Mouse (Mus musculus): ENCODE measurements around the gene Hist1h2ap.

GRCm38 (mm10) chr13:21881878-21882669, 48.8 kb upstream of the Hist1h2ap start:
- TF ChIP-seq EP300 (optimal IDR thresholded peaks at IDR 0.05) (no peak), CTCF (IDR thresholded peaks at IDR 0.05; ENCODE audit: low read depth) (no peak)
